Mouse (Mus musculus) hindbrain, postnatal 0 days (tissue): ENCODE data around the gene Fmnl2. TPM values are rescaled to one million over a fixed set of nuclear protein-coding genes. Genes with fewer than 3 reads are reported as not detected.

Experiments used
- ATAC-seq: fragments of 200-750 bp; cut with Nextera tagmentation; 2 replicates; pipeline ENCODE4 v1.8.0; 2017; ENCODE audit warnings: mild to moderate bottlenecking, moderate TSS enrichment, moderate library complexity
- DNase-seq: peaks from one replicate; pipeline ENCODE4 v3.0.0-alpha.2; 2015; ENCODE audit warnings: low spot score
- H3K27ac ChIP-seq: fragments of 300-500 bp; sonication (generic); 2 replicates; pipeline ENCODE4 v1.5.1; 2014; ENCODE audit warnings: mild to moderate bottlenecking
- H3K27me3 ChIP-seq: fragments of 300-500 bp; sonication (generic); 2 replicates; pipeline ENCODE4 v1.6.1; 2014; ENCODE audit warnings: low read length, mixed read lengths; ENCODE audit not compliant: insufficient read depth
- H3K36me3 ChIP-seq: fragments of 300-500 bp; sonication (generic); 2 replicates; pipeline ENCODE4 v1.6.1; 2014; ENCODE audit warnings: low read length, mixed read lengths; ENCODE audit not compliant: insufficient read depth
- H3K4me1 ChIP-seq: fragments of 300-500 bp; sonication (generic); 2 replicates; pipeline ENCODE4 v1.6.1; 2014; ENCODE audit warnings: antibody characterized with exemption, low read length, mixed read lengths; ENCODE audit not compliant: insufficient read depth
- H3K4me2 ChIP-seq: fragments of 300-500 bp; sonication (generic); 2 replicates; pipeline ENCODE4 v1.6.1; 2014; ENCODE audit warnings: low read depth, mild to moderate bottlenecking, low read length, moderate library complexity, mixed read lengths
- H3K4me3 ChIP-seq: fragments of 300-500 bp; sonication (generic); 2 replicates; pipeline ENCODE4 v1.5.1; 2014; ENCODE audit warnings: low read length
- H3K9ac ChIP-seq: fragments of 300-500 bp; sonication (generic); replicated peaks from 2 replicates; pipeline ENCODE4 v1.6.1; 2014; ENCODE audit warnings: mild to moderate bottlenecking, low read length, moderate library complexity, mixed read lengths
- H3K9me3 ChIP-seq: fragments of 300-500 bp; sonication (generic); 2 replicates; pipeline ENCODE4 v1.6.1; 2016; ENCODE audit warnings: low read length, mixed read lengths
- CTCF ChIP-seq: IDR thresholded peaks from 2 replicates; pipeline ENCODE4 v1.5.1; 2016; ENCODE audit warnings: antibody characterized with exemption, control low read depth, low read depth
- WGBS: fragments of 180-500 bp; shearing (Covaris S2); extraction: QIAGEN DNeasy Blood & Tissue Kit; methylation state at CpG from one replicate; pipeline ENCODE4 v1.1.7; 2014; 5-methylcytosine and 5-hydroxymethylcytosine counted together
- polyA plus RNA-seq: library from polyadenylated mRNA; unstranded; fragments of >200 nt; fragmentation: Nextera tagmentation; extraction: Ambion mirVana; gene quantifications from 2 replicates; pipeline ENCODE4 v1.2.1, GENCODE M21; 2015
- total RNA-seq: library from RNA; depleted of rRNA; stranded (reverse); fragments of >200 nt; gene quantifications from 2 replicates; pipeline ENCODE4 v1.2.3, GENCODE M21; 2014

The Fmnl2 gene
- total and polyA plus RNA-seq, 2 experiments from 2014 or later = 9.3 to 27.6 TPM

DNA sequence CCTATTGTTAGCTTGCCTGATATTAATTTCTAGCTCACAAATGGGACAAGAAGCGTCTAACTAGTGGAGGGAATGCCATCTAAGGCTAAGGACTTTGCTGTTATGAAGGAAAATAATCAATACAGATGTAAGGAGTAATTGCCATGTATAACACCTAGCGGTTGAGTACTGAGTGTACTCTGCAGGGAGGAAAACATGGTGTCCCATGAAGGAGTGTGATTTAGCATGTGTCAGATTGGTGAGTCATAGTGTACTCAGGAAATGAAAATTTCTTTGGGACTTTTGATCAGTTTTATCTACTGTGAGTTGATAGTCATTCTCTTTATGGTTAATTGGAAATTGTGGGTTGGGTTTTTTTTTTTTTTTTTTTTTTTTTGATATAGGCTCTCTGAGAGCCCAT, 34.1 kb downstream of the Fmnl2 start:
- H3K36me3 ChIP-seq = no peaks in the 10 kb centered on the region
- no peak overlapping the region for H3K9ac ChIP-seq
- DNase-seq (no peak), ATAC-seq (no peak)
- no peak for TF ChIP-seq CTCF
- no peak overlapping the region for H3K4me3 ChIP-seq
- peaks cover 5% of the 10 kb centered on the region; the same call in 1 of the 2 replicates for H3K4me1 ChIP-seq
- H3K27ac ChIP-seq = no peak overlapping the region
- H3K9me3 ChIP-seq = no peaks in the 10 kb centered on the region
- H3K4me2 ChIP-seq = no peak overlapping the region
- 93% methylated on average over 2 of the region's 2 CpGs for WGBS
- H3K27me3 ChIP-seq = no peaks in the 10 kb centered on the region

DNA sequence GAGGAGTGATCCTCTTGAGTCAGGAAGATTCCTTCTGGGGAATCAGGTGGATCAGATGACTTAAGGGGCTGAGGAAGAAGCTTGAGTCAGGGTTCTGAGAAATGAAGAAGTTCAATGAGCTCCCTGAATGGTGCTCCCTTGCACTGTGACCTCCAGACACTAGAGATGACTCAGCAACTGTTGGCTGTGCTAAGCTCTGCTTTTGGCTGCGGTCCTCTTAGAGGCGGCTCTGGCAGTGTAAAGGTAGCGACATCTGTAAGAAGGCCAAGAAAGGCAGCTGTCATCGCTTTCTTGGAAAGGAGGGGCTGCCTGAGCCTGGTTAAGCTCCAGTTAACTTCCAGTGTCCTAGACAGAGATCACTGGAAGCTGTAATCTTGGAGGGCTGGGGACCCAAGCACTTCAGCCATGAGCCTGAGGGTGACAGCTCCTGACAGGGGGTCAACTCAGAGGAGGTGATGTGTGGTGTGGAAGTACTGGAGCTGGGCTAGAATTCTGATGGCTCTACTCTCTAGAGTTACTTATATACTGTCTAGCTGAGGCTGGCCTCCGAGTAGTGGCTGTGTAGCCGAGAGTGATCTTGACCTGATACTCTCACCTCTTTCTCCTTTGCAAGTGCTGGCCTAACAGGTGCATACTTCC, 37.4 kb downstream of the Fmnl2 start:
- Histone ChIP-seq H3K9ac (no peak overlapping the region), H3K27me3 (no peaks in the 10 kb centered on the region), H3K4me1 (peaks cover 5% of the 10 kb centered on the region; the same call in 1 of the 2 replicates), H3K4me2 (no peak overlapping the region), H3K9me3 (no peaks in the 10 kb centered on the region), H3K4me3 (no peak overlapping the region), H3K36me3 (no peaks in the 10 kb centered on the region), H3K27ac (no peak overlapping the region)
- ATAC-seq (peak; percentile 52), DNase-seq (peak; percentile 43)
- no peak for TF ChIP-seq CTCF
- 52% methylated on average over 6 of the region's 6 CpGs for WGBS

DNA sequence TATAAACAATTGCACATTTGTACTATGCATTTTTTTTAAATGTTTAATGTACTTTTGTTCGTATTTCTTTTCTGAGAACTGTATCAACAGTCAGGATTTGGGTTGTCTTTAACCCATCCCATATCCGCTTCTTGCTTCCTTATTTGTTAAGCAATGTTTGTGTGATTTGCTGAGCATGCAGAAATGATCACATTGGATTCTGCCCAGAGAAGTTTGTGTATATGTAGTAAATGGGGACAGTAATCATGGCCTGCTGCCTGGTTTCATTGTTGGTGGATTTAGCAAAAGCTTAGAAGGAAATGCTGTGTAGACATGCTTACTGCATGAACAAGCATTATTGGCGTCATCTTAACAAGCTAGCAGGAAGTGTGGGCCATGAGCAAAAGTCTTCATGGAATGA, 39.3 kb downstream of the Fmnl2 start:
- Histone ChIP-seq H3K4me1 (peaks cover 5% of the 10 kb centered on the region; the same call in 1 of the 2 replicates), H3K4me3 (no peak overlapping the region), H3K9me3 (no peaks in the 10 kb centered on the region), H3K36me3 (no peaks in the 10 kb centered on the region), H3K27ac (no peak overlapping the region), H3K27me3 (no peaks in the 10 kb centered on the region), H3K4me2 (no peak overlapping the region), H3K9ac (no peak overlapping the region)
- no peak for TF ChIP-seq CTCF
- ATAC-seq = no peak
- 82% methylated on average over 3 of the region's 3 CpGs for WGBS
- DNase-seq = no peak

DNA sequence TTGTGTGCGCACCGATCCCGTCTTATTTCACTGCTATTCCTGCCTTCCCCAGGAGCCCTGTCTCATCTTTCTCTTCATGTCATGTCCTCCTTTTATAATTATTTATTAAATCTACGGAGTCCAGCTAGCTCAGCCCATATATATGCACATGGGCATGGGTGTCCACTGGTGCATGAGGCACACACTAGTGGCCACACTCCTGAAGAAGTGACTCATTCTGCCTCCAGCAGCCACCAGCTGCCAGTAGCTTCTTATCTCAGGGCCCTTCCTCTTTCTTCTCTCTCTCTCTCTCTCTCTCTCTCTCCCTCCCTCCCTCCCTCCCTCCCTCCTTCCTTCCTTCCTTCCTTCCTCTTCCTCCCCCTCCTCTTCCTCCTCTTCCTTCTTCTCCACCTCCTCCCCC, 43.1 kb downstream of the Fmnl2 start:
- no peaks in the 10 kb centered on the region; the same call in 1 of the 2 replicates for H3K4me1 ChIP-seq
- H3K27ac ChIP-seq = no peak overlapping the region
- no peak for DNase-seq
- no peaks in the 10 kb centered on the region for H3K9me3 ChIP-seq
- 89% methylated on average over 4 of the region's 4 CpGs for WGBS
- no peak overlapping the region for H3K4me3 ChIP-seq
- ATAC-seq = no peak; the same call in 1 of the 2 replicates
- no peak overlapping the region for H3K9ac ChIP-seq
- no peak for TF ChIP-seq CTCF
- H3K4me2 ChIP-seq = no peak overlapping the region
- H3K36me3 ChIP-seq = no peaks in the 10 kb centered on the region
- no peaks in the 10 kb centered on the region for H3K27me3 ChIP-seq

DNA sequence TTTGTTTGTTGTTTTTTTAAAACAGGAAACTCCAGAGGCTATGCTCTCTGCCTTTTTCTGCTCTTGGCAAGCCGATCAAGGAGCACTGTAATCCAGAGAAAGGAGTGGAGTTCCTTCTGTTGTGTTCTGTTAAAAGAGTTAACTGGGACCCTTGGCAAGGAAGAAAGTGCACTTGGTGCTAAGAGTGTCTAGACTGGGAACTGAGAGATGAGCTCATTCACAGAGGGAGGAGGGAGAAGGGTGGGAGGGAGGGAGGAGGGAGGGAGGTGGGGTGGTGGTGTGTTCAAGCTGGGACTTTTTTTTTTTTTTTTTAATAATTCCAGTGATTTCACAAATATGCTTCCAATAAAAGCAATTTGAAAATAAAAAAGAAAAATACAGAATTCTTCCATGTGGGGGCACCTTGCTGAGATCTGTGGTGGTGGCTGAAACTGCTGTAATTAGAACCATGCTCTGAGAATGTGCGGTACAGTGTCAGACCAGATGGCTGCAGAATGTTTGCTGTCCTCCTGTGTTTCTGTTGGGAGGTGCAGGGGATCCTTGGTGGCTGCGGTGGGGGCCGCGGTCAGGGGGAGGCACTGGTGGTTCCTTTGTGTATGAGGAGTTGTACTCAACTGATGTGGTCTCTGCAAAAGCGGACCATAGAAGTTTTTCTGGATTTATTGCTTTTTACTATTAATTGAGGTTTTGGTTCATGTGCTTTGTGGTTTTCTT, 43.8 kb downstream of the Fmnl2 start:
- no peaks in the 10 kb centered on the region for H3K9me3 ChIP-seq
- no peak overlapping the region for H3K4me2 ChIP-seq
- WGBS = 82% methylated on average over 6 of the region's 6 CpGs
- H3K4me3 ChIP-seq = no peak overlapping the region
- DNase-seq (no peak), ATAC-seq (no peak)
- H3K27ac ChIP-seq = no peak overlapping the region
- no peaks in the 10 kb centered on the region; the same call in 1 of the 2 replicates for H3K4me1 ChIP-seq
- no peak for TF ChIP-seq CTCF
- no peak overlapping the region for H3K9ac ChIP-seq
- H3K27me3 ChIP-seq = no peaks in the 10 kb centered on the region
- H3K36me3 ChIP-seq = no peaks in the 10 kb centered on the region

DNA sequence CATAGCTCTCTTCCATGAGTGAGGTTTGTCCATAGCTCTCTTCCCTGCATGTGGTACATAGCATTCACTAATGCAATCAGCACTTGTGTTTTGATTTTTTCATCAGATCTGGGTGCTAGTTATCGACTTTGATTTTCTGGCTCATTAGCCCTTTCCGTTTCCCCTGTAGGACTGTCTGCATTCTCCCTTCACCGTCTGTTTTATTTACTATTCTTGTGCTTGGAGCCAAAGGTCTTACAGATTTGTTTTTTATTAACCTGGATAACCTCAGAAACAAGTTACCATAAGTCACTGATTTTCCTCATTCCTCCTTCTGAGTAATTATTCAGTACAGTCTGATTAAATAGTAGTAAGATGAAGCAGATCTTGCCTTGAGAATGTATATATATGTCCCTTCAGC, 44.8 kb downstream of the Fmnl2 start:
- Histone ChIP-seq H3K36me3 (no peaks in the 10 kb centered on the region), H3K27ac (no peak overlapping the region), H3K9me3 (no peaks in the 10 kb centered on the region), H3K4me3 (no peak overlapping the region), H3K4me1 (no peaks in the 10 kb centered on the region; the same call in 1 of the 2 replicates), H3K9ac (no peak overlapping the region), H3K4me2 (no peak overlapping the region), H3K27me3 (no peaks in the 10 kb centered on the region)
- WGBS = 61% methylated on average over 3 of the region's 3 CpGs
- no peak for ATAC-seq
- DNase-seq = no peak
- TF ChIP-seq CTCF = no peak
